Mouse (Mus musculus): Measurements from ENCODE around the gene Zswim1.
"Not testable (repeated sequence)": the region's sequence is repeated elsewhere in the genome, so short reads cannot be mapped to it uniquely, and the experiment has no call there.

The Zswim1 gene

DNA sequence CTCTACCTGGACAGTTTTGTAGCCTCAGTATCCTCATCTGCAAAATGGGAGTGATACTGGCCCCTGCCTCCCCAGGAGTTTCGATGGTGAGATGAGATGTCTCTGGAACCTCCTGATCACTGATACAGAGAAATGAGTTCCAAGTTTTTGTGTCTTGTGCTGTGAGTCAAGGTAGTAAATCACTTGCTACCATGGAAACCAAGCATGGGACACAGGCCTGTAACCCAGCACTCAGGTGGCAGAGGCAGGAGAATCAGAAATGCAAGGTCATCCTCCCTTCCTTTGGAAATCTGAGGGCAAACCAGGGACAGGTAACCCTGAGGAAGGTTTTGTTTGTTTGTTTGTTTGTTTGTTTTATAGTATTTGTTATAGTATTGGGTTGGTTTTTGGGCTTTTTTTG lies 6.6 kb downstream of the Zswim1 start:
- DNase-seq (ENCODE audit: low spot score): no peak

GRCm38 (mm10) chr2:164831029-164831428 lies 8.5 kb downstream of the Zswim1 start:
- DNase-seq (ENCODE audit: low spot score): no peak

GRCm38 (mm10) chr2:164832032-164832747 lies 9.7 kb downstream of the Zswim1 start:
- no peak for DNase-seq (ENCODE audit: low spot score)

- DNase-seq (ENCODE audit: low spot score): peak; percentile 64
Observed at GRCm38 (mm10) chr2:164832748-164833301, 10.3 kb downstream of the Zswim1 start, which contains the start of gene Ctsa. Gene Ctsa (plus strand): TSS chr2:164832873.

DNA sequence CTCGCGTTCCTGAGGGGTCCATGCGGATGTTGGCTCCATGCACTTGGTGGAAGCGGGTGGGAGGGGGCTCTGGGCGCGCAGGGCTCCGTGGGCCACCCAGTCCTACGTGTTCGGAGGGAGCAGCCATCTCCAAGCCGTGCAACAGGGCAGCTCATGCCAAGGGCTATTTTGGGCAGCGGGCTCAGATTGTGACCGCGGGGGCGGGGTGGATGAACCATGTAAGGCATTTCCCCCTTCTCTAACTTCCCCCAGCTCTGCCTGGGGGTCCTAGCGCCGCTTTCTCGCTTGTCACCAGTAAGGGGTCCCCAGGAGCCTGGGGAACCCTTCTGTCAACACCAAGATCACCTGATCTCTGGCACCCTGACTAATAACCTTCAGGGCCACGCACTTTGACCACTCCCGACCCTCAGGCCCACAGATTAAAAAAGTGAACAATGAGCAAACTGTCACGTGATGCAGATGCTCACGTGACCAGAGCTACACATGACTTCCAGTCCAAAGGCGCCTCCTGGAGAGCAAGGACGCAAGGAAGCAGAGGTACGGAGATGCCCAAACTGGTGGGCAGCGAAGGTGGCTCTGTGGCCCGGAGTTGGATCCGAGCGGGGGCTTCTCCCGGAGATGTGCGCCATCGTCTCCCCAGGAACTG lies 11.0 kb downstream of the Zswim1 start, which contains the start of gene Neurl2:
Neurl2 (minus strand) TSS at position 143 of the 646 bp plus-strand sequence.
- peak; percentile 91 for DNase-seq (ENCODE audit: low spot score)

DNA sequence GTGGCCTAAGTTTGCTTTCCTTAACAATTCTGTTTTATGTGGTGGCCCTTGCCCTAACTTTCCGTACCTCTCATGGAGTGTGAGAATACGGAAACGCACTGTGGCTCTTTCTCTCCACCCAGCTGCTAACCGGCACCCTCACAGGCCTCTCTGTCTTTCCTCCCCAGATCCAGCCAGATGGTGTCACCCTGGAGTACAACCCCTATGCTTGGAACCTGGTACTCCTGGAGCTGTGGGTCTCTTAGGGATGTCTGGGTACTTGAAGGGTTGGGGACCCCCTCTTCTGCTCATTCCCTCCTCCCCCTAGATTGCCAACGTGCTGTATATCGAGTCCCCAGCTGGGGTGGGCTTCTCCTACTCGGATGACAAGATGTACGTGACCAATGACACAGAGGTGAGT lies 12.0 kb downstream of the Zswim1 start:
- DNase-seq (ENCODE audit: low spot score): no peak

DNA sequence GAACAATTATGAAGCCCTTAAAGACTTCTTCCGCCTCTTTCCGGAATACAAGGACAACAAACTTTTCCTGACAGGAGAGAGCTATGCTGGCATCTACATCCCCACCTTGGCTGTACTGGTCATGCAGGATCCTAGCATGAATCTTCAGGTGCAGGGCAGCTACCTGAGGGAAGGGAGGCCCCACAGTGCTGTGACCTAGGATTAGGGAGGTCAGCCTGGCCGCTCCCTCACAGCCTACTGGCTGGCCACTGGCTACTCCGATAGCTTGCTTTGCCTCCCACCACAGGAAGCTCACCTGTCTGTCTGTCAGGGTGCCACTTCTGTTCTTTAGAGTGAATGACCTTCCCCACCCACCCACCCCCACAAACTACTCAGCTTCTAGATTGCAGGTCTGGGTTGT lies 12.7 kb downstream of the Zswim1 start:
- no peak for DNase-seq (ENCODE audit: low spot score)

DNA sequence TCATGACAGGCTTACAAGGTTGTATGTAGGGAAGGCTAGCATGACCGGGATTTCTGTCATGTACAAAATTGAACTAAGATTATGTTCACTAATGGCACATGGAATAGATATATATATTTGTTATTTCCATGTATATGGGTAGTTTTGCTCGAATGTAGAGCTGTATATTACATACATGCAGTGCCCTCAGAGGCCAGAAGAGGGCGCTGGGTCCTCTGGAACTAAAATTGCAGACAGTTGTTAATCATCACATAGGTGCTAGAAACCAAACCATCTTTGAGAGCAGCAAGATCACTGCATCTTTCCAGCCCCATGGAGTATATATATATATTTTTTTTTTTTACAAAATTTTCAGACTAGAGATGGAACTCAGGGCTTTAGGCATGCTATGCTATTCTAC lies 23.3 kb downstream of the Zswim1 start:
- no peak for DNase-seq (ENCODE audit: low spot score)

GRCm38 (mm10) chr2:164850061-164850460 lies 27.6 kb downstream of the Zswim1 start:
- DNase-seq (ENCODE audit: low spot score): no peak

DNA sequence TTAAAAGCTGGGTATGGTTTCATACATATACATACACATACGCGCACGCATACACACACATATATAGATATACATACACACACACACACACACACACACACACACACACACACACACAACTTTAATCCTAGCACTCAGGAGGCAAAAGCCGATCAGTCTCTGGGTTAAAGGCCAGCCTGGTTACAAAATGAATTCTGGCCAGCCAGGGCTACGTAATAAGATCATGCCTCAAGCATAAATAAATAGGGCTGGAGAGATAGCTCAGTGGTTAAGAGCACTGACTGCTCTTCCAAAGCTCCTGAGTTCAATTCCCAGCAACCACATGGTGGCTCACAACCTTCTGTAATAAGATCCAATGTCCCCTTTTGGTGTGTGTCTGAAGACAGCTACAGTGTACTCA lies 33.1 kb downstream of the Zswim1 start:
- DNase-seq (ENCODE audit: low spot score): not testable (repeated sequence)

DNA sequence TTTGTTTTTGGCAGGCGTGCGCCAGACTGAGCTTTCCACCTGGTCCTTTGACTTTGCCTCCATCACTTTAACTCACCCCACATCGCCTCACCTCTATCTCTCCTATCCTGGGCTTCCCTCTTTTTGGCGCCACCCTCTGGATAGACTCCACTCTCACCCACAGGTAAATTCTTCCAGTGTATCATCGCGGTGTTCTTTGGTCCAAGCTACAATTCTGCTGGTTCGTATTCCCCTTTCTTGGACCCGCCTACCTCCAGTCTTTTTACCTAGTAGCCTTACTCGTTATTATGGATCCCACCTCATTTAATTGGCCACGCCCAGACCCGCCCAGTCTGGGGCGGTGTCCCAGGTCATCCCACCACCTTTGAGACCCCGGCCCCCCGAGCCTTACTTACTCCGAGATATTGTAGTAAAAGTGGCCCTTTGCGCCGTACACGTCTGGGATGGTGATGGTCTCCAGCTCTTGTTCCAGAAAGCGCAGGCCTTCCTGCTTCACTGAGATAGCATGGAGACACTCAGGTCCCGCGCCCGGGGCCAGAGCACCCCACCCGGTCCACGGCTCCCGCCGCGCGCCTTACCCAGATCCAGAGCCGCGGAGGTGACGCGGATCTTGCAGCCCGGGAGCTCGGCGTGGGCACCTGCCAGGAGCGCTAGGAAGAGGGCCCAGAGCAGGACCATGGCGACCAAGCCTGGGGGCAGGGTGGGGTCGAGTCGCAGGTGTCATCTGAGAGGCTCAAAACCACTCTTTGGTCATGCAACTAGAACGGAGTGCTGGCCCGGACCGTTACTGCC lies 34.0 kb downstream of the Zswim1 start:
- no peak for DNase-seq (ENCODE audit: low spot score)

- no peak for DNase-seq (ENCODE audit: low spot score)
Observed at GRCm38 (mm10) chr2:164857101-164857821, 34.8 kb downstream of the Zswim1 start, which contains the start of gene Pltp. Gene Pltp (minus strand): TSS chr2:164857711.

DNA sequence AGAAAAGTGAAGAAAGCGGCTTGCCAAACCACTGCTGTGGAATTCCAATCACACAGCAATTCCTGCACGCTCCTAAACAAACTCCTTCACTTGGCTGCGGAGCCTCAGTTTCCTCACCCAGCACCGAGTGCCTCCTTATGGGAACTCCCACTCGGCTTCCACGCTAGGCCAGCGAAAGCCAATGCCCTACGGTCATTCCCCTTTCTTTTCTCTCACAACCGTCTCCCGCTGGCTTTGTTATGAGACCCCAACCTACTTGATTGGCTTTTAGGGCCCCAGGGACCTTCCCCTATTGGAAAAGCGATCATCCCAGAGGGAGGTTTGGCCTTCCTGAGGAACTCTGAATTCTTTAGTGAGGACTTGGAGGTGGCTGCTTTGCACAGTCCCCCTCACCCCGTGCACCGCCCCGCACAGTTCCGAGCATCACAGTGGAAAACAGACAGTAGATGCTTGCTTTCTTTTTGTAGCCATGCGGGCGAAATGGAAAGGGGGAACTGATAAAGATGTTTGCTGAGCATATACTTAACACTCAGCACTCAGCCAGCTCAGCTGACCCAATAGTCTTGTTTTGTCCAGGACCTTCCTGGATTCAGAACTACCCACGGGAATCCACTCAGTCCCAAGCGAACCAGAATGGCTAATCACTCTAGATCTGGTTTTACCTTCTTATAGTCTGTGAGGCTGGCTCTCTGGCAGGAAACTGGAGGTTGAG lies 35.5 kb downstream of the Zswim1 start:
- no peak for DNase-seq (ENCODE audit: low spot score)

DNA sequence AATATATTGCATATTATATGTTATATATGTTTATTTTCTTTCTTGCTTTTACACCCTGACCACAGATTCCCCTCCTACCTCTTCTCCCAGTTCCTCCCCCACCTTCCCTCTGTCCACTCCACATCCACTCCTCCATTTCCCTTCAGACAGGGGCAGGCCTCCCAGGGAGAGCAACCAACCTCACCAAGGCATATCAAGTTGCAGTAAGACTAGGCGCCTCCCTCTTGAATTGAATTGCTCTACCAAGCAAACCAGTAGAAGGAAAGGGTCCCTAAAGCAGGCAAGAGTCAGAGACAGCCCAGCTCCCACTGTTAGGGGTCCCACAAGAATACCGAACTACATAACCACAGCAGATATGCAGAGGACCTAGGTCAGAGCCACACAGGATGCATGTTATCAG lies 36.7 kb downstream of the Zswim1 start:
- no peak for DNase-seq (ENCODE audit: low spot score)

DNA sequence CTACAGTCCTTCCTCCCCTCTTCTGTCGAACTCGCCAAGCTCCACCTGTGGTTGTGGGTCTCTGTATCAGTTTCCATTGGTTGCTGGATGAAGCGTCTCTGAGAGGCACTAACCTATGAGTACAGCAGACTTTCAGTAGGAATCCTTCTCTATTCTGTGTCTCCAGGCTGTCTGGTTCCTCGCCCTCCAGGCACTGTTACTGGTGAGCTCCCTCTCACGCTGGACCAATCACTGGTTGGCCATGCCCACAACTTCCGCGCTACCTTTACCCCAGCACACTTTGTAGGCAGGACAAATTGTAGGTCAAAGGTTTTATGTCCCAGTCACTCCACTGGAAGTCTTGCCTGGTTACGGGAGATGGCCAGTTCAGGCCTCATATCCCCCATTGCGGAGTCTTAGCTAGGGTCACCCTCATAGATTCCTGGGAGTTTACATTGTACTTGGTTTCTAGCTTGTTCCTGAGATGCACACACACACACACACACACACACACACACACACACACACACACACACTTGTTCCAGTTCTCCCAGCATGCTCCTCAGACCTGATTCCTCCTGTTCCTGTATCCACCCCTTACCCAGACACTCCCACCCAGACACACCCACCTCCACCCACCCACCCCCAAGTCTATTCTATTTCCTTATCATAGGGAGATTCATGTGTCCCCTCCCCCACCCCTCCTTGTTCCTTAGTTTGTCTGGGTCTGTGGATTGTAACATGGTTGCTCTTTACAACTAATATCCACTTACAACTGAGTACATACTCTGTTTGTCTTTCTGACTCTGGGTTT lies 37.4 kb downstream of the Zswim1 start:
- no peak for DNase-seq (ENCODE audit: low spot score)

- DNase-seq (ENCODE audit: low spot score): no peak
Observed at GRCm38 (mm10) chr2:164861094-164861493, 38.6 kb downstream of the Zswim1 start.

GRCm38 (mm10) chr2:164862179-164862861 lies 39.8 kb downstream of the Zswim1 start:
- DNase-seq (ENCODE audit: low spot score): no peak

GRCm38 (mm10) chr2:164863411-164863810 lies 40.9 kb downstream of the Zswim1 start:
- not testable (repeated sequence) for DNase-seq (ENCODE audit: low spot score)

- no peak for DNase-seq (ENCODE audit: low spot score)
Observed at GRCm38 (mm10) chr2:164864593-164864992, 42.1 kb downstream of the Zswim1 start.

Data from left cerebral cortex, adult 11 months (tissue).